Mouse (Mus musculus): ENCODE results near the gene Pou3f3. TPM values are rescaled to one million over a fixed set of nuclear protein-coding genes. Genes with fewer than 3 reads are reported as not detected.

Pou3f3 gene
- polyA plus RNA-seq, 1 experiment, result 7.5 TPM

DNA sequence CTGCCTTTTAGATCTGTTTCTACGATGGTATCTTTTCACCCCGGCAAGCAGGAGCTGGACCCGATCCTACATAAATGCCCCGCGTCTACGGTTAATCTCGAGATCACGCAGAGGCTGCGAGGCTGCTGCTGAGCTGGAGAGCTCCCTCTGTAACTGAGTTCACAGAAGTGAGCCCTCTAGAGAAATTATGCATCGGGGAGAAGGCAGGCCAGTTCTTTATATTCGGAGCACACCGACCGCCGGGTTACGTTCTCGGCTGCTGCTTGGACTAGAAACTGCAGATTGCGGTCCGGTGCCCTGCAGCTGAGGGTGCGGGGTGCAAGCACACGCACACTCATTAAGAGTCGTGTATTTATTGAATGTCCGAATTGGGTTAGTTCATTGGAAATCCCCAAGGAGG lies 1.7 kb upstream of the Pou3f3 start:
- TF ChIP-seq CTCF (IDR thresholded peaks at IDR 0.05; ENCODE audit: borderline replicate concordance, insufficient read depth, low read length), result no peak
- TF ChIP-seq POLR2A (IDR thresholded peaks at IDR 0.05; ENCODE audit: low read depth, low read length), result no peak
- H3K27ac ChIP-seq (ENCODE audit: insufficient read depth, low read length), result peak overlapping the region; percentile 39; the same call in 1 of the 2 replicates
- H3K4me1 ChIP-seq (ENCODE audit: control insufficient read depth, insufficient read depth, low read length), result no peaks in the 10 kb centered on the region
- H3K4me3 ChIP-seq (ENCODE audit: insufficient read depth, low read length), result peak overlapping the region; percentile 31

DNA sequence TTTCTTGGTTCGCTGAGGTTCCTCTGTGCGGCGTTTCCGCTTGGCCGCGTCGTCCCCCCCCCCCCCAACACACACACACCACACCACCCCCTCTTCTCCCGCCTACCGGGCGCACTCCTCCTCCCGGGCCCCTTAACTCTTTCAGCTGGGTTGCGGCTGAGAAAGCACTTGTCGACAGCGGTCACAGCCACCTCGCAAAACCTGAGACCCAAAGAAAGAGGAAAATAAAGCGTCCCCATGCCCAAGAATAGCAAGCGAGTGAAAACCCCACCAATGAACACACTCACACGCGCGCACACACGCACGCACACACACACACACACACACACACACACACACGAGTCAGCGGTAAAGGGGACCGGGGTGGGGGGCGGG lies 1.3 kb upstream of the Pou3f3 start:
- no peak for TF ChIP-seq CTCF (IDR thresholded peaks at IDR 0.05; ENCODE audit: borderline replicate concordance, insufficient read depth, low read length)
- TF ChIP-seq POLR2A (IDR thresholded peaks at IDR 0.05; ENCODE audit: low read depth, low read length), result no peak
- H3K4me1 ChIP-seq (ENCODE audit: control insufficient read depth, insufficient read depth, low read length), result no peaks in the 10 kb centered on the region
- peak overlapping the region; percentile 46 for H3K4me3 ChIP-seq (ENCODE audit: insufficient read depth, low read length)
- H3K27ac ChIP-seq (ENCODE audit: insufficient read depth, low read length), result no peak overlapping the region; the same call in 1 of the 2 replicates

DNA sequence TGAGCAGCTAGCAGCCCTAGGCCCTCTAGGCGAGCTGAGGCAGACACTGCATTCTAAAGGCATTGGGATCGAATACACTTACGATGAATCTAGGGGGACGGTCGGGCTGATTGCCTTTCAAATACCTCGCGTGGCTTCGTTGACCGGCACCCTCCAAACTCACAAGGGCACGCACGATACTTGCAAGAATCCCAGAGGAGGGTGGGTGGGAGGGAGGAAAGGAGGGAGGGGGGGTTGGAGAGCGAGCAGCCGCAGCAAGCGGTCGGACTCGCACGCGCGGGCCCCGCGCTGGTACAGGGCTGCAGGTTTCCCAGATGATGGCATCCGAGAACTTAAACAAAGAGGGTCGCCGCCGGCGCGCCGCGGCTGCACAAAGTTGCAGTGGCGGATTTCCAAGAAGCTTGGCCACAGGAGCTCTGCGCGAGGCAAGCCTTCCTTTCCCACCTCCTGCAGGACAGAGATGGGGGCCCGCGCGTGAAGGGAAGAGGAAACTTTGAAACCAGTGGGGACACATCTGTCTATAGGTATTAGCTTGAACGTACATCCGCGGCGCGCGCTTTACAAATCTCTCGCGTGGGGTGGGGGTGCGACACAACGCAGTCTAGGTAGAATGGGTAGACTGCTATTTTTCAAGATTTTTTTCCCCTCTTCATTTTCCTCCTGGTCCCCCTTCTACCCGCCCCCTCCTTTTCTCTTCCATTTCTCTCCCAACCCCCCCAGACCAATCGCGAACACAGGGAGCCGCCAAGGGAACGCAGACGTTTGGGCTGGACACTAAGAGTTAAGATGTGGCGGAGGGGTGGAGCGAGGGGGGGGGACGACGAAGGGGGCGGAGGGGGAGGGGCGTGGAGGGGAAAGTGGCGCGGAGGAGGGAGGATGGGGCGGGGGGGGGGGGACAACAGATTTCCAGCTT lies 647 bp upstream of the Pou3f3 start:
- Histone ChIP-seq H3K4me1 (ENCODE audit: control insufficient read depth, insufficient read depth, low read length) (no peaks in the 10 kb centered on the region), H3K4me3 (ENCODE audit: insufficient read depth, low read length) (peak overlapping the region; percentile 46), H3K27ac (ENCODE audit: insufficient read depth, low read length) (no peak overlapping the region; the same call in 1 of the 2 replicates)
- TF ChIP-seq CTCF (IDR thresholded peaks at IDR 0.05; ENCODE audit: borderline replicate concordance, insufficient read depth, low read length) (no peak), POLR2A (IDR thresholded peaks at IDR 0.05; ENCODE audit: low read depth, low read length) (no peak)

DNA sequence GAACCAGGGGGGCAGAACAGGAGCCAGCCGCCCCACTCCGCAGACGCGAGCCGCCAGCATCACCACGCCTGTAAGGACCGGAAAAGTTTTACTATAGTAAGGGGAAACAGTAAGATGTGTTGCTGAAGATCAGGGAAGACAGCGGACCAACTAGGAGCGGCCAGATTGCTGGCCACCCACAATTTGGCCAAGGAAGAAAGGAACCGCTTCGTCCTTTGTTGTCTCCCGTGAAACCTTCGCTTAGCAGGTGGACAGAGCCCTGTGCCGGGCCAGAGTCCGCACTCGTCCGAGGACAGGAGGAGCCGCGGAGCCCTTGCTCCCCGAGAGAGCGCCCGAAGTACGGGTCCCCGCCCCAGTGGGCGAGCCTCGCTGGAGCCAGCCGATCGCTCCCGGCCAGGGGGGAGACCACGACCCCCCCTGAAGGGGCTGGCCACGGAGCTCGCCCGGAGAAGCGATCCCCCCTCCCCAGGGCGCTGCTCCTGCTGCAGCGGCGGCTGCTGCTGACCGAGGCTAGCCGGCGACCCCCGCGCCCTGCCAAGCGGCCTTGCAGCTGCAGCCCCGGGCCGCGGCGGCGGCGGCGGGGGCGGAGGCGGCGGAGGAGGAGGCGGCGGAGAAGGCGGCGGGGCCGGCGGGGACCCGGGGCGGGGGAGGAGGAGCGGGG lies 933 bp downstream of the Pou3f3 start:
- no peaks in the 10 kb centered on the region for H3K4me1 ChIP-seq (ENCODE audit: control insufficient read depth, insufficient read depth, low read length)
- no peak overlapping the region for H3K27ac ChIP-seq (ENCODE audit: insufficient read depth, low read length)
- H3K4me3 ChIP-seq (ENCODE audit: insufficient read depth, low read length), result peak overlapping the region; percentile 70
- TF ChIP-seq POLR2A (IDR thresholded peaks at IDR 0.05; ENCODE audit: low read depth, low read length), result no peak
- TF ChIP-seq CTCF (IDR thresholded peaks at IDR 0.05; ENCODE audit: borderline replicate concordance, insufficient read depth, low read length), result no peak

DNA sequence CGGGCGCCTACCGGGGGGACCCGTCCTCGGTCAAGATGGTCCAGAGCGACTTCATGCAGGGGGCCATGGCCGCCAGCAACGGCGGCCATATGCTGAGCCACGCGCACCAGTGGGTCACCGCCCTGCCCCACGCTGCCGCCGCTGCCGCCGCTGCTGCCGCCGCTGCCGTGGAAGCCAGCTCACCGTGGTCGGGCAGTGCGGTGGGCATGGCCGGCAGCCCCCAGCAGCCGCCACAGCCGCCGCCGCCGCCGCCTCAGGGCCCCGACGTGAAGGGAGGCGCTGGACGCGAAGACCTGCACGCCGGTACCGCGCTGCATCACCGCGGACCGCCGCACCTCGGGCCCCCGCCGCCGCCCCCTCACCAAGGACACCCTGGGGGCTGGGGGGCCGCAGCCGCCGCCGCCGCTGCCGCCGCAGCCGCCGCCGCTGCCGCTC lies 1.8 kb downstream of the Pou3f3 start:
- no peak overlapping the region for H3K27ac ChIP-seq (ENCODE audit: insufficient read depth, low read length)
- TF ChIP-seq POLR2A (IDR thresholded peaks at IDR 0.05; ENCODE audit: low read depth, low read length), result no peak
- TF ChIP-seq CTCF (IDR thresholded peaks at IDR 0.05; ENCODE audit: borderline replicate concordance, insufficient read depth, low read length), result no peak

DNA sequence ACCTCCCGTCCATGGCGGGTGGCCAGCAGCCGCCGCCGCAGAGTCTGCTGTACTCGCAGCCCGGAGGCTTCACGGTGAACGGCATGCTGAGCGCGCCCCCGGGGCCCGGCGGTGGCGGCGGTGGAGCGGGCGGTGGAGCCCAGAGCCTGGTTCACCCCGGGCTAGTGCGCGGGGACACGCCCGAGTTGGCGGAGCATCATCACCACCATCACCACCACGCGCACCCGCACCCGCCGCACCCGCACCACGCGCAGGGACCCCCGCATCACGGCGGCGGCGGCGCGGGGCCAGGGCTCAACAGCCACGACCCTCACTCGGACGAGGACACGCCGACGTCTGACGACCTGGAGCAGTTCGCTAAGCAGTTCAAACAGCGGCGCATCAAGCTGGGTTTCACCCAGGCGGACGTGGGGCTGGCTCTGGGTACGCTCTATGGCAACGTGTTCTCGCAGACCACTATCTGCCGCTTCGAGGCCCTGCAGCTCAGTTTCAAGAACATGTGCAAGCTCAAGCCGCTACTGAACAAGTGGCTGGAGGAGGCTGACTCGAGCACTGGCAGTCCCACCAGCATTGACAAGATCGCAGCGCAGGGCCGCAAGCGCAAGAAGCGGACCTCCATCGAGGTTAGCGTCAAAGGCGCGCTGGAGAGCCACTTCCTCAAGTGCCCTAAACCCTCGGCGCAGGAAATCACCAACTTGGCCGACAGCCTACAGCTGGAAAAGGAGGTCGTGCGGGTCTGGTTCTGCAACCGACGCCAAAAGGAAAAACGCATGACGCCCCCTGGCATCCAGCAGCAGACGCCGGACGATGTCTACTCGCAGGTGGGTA lies 2.4 kb downstream of the Pou3f3 start:
- Histone ChIP-seq H3K4me1 (ENCODE audit: control insufficient read depth, insufficient read depth, low read length) (no peaks in the 10 kb centered on the region), H3K27ac (ENCODE audit: insufficient read depth, low read length) (no peak overlapping the region), H3K4me3 (ENCODE audit: insufficient read depth, low read length) (peak overlapping the region; percentile 6; the same call in 1 of the 2 replicates)
- TF ChIP-seq CTCF (IDR thresholded peaks at IDR 0.05; ENCODE audit: borderline replicate concordance, insufficient read depth, low read length) (no peak), POLR2A (IDR thresholded peaks at IDR 0.05; ENCODE audit: low read depth, low read length) (no peak)

More for the DNA sequence above, 1.8 kb downstream of the Pou3f3 start:
- no peaks in the 10 kb centered on the region for H3K4me1 ChIP-seq (ENCODE audit: control insufficient read depth, insufficient read depth, low read length)
- H3K4me3 ChIP-seq (ENCODE audit: insufficient read depth, low read length), result peak overlapping the region; percentile 7; the same call in 1 of the 2 replicates

DNA sequence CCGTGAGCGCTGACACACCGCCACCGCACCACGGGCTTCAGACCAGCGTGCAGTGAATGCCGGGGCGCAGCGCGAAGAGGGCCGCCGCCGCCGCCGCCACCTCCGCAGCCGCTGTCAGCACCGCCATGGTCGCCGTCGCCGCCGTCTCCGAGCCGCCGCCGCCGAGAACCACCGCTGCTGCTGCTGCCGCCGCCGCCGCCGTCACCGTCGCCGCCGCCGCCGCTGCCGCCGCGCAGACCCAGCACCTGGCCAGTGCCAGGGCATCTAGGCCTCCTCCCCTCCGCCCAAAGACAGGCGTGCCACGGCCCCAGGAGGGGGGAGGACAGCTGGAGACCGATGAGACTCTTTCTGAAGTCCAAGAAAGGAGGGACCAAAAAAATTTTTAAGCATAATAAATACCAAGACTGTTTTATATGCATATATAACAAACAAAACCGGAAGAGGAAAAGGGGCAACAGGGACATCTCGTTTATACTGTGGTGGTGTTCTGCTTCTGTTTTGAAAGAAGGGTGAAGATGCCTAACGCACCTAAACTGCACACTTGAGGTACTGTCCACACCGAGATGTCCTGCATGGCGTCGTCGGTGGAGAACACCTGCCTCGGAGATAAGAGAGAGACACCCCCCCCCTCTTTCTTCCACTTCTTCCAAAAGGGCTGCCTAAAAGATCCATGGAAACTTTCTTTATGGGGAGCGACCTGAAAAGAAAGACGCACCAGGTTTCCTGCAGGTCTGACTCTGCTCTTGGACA lies 3.2 kb downstream of the Pou3f3 start:
- TF ChIP-seq POLR2A (IDR thresholded peaks at IDR 0.05; ENCODE audit: low read depth, low read length), result no peak
- TF ChIP-seq CTCF (IDR thresholded peaks at IDR 0.05; ENCODE audit: borderline replicate concordance, insufficient read depth, low read length), result no peak
- Histone ChIP-seq H3K4me3 (ENCODE audit: insufficient read depth, low read length) (peak overlapping the region; percentile 15), H3K4me1 (ENCODE audit: control insufficient read depth, insufficient read depth, low read length) (no peaks in the 10 kb centered on the region), H3K27ac (ENCODE audit: insufficient read depth, low read length) (no peak overlapping the region; the same call in 1 of the 2 replicates)

DNA sequence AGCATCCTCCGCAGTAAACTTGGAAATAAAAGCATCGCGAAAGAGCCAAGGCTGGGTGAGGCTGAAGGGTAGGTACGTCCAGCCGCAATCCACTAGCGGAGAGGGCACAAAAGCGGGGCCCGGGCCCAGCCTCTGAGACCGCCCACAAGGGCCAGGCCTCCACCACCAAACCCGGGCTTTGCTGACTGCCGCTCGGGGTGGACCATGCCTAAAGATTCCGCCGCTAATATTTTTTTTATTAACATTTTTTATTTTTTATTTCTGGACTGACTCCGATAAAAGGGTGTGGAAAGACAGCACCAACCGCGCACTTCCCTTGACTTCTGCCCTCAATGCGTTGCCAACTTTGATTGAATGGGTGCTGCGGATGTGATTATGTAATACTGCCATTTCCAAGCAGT lies 3.9 kb downstream of the Pou3f3 start:
- Histone ChIP-seq H3K4me1 (ENCODE audit: control insufficient read depth, insufficient read depth, low read length) (no peaks in the 10 kb centered on the region), H3K4me3 (ENCODE audit: insufficient read depth, low read length) (peak overlapping the region; percentile 15; the same call in 1 of the 2 replicates), H3K27ac (ENCODE audit: insufficient read depth, low read length) (no peak overlapping the region)
- no peak for TF ChIP-seq CTCF (IDR thresholded peaks at IDR 0.05; ENCODE audit: borderline replicate concordance, insufficient read depth, low read length)
- no peak for TF ChIP-seq POLR2A (IDR thresholded peaks at IDR 0.05; ENCODE audit: low read depth, low read length)

DNA sequence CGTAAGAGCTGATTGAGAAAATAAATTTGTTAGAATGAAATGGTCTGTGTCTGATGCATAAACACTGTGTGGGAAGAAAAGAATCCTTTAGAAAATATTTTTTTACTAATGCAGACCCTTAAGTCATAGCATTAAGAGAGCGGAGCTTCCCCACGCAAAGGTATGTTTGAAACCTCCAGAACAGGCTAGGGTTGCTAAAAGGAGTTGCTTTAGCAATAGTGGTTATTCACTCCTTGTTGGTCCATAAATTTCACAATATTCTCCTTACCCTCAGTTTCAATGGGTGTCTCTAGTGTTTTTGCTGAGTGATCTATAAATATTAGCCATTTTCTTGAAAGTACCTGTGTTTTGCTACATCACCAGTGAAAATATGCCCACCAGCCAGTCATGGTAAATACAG lies 4.6 kb downstream of the Pou3f3 start:
- Histone ChIP-seq H3K27ac (ENCODE audit: insufficient read depth, low read length) (no peak overlapping the region), H3K4me1 (ENCODE audit: control insufficient read depth, insufficient read depth, low read length) (no peaks in the 10 kb centered on the region), H3K4me3 (ENCODE audit: insufficient read depth, low read length) (no peak overlapping the region)
- no peak for TF ChIP-seq CTCF (IDR thresholded peaks at IDR 0.05; ENCODE audit: borderline replicate concordance, insufficient read depth, low read length)
- no peak for TF ChIP-seq POLR2A (IDR thresholded peaks at IDR 0.05; ENCODE audit: low read depth, low read length)
